Mouse (Mus musculus) c-Kit-positive CD71-negative TER-119-negative erythroid progenitor cells, embryonic 14.5 days (primary cell): ENCODE measurements at regions not wholly inside any gene's neighbourhood (a gene's known extent, or its start where the extent isn't known, plus 50 kb on each side); places are given as distances from the start of the nearest gene placed in this dataset.

Source experiments
- DNase-seq: peaks from one replicate; pipeline ENCODE4 v3.0.0-alpha.2; 2013; ENCODE audit warnings: low read depth

DNA sequence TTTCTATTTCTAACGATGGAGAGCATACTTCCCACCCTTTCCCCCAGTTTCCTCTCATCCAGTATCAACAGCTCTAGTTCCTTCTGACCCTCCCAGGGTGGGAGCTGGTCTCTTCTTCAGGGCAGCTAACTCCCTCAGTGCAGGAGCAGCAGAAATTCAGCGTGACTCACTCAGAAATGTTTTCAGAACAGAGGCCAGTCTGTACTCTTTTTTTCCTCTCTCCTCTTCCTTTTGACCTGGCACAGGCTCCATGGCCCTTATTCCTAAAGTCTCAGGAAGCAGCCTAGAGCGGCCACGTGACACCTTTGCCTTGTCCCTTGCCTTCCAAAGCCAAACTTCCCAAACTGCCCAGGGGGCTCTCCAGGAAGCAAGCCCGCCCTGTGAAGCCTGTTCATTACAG is 55.4 kb downstream of the Pja1 start:
- no peak for DNase-seq

DNA sequence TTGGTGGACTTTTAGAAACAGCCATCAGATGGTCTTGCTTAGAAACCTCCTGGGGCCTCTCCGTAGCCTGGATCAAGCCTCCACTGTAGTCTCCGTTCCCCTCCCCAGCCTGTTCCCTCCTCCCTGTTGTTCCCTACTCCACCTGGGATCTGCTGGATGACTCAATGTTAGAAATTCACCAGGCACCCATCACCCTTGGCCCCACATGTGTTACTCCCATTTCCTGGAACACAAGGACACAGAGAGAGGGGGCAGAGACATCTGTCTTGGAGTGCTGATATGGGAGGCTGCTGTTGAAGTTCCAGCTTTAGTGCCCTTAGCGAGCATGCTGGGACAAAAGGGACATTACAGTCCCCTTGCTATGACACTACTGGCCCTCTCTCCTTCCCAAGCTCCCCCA is 60.1 kb downstream of the Pja1 start:
- DNase-seq: no peak

DNA sequence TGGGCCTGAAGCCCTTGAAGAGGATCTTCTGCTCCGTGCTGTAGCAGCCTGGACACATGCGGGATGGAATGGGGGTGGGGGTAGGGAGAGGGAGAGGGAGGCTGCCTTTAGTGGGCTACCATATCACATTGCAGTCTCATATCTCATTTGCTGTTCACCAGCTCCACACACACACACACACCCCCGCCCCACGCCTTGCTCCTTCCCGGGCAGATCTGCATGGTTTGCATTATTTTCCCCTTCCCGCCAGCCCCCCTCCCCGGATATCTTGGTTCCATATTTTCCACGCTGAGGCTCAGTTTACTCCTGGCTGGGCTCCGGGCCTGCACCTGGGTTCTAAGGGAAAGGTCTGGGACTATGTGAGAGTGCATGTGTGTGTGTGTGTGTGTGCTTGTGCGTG is 61.2 kb downstream of the Pja1 start:
- DNase-seq: no peak

DNA sequence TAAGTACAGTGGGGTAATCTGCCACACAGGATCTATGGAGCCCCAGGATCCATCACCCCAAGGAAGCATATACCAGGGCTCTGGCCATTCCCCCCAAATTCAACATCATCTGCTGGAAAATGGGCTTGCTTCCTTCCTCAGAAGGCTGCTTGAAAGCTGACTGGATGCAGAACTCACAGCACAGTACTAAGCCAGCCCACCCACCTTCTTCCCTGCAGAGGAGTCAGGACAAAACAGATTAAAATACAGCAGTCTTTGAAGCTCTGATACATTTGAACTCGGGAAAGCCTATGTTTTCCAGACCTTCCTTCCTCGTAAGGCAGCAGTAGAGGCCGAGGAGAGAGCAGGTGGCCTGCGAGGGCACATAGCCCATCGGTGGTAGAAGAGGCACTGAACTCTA is 61.7 kb downstream of the Pja1 start:
- no peak for DNase-seq

DNA sequence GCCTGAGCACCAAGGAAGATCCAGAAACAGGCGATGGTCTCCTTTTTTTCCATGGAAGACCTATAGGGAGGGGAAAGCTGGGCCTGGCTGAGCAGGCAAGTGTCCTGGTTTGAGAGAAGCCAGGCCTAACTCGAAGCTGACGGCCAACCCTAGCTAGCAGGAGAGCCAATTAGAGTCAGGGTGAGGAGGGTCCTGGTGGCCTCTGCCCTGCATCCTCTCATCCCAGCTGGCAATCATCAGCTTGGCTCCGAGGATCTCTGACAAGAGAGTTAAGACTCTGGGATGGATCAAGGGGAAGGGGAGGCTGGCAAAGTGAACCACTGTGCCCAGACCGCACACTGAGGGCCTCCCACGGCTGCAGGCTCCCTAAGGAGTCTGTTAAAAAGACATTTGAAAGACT is 62.3 kb downstream of the Pja1 start:
- DNase-seq: no peak

DNA sequence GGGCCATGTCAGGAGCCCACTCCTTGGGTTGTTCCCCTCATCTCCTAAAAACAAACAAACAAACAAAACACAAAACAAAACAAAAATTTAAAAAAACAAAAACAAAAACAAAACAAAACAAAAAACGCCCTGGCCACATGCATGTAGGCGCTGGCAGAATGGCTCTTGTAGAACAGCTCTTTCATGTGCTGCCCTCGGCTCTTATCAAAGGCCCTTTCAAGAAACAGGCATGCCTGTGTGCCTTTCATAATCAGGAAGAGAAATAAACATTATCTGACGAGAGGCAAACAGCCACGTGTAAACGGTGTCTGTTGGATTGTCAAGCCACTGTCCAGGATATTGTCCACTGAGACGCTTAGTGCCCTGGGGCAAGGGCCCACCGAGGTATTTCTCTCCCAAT is 65.2 kb downstream of the Pja1 start:
- no peak for DNase-seq

DNA sequence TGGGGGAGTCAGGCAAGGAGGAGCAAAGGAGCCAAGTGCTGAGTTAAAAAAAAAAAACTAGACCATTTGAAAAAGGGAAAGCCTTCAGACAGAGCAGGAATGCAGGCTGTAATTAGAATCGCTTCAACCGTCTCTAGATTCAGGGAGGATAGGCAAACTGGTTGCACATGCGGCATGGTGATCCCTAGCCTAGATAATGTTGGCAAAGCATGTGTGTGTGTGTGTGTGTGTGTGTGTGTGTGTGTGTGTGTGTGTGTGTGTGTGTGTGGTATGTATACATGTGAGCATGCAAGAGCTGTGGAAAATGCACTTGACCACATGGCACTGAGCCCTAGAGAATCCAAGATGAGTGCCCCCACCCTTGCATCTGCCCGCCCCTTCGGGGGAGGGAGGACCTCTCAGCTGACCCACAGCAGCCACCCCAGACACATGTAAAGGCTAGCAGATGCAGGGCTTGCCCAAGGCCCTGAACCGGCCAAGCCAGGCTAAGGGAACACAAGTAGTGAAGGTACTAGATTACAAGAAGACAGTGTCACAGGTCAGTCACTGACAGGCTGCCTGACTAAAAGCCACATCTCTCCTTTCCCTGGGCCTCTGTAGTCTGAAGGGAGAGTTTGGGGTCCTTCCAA is 67.4 kb downstream of the Pja1 start:
- DNase-seq: no peak

DNA sequence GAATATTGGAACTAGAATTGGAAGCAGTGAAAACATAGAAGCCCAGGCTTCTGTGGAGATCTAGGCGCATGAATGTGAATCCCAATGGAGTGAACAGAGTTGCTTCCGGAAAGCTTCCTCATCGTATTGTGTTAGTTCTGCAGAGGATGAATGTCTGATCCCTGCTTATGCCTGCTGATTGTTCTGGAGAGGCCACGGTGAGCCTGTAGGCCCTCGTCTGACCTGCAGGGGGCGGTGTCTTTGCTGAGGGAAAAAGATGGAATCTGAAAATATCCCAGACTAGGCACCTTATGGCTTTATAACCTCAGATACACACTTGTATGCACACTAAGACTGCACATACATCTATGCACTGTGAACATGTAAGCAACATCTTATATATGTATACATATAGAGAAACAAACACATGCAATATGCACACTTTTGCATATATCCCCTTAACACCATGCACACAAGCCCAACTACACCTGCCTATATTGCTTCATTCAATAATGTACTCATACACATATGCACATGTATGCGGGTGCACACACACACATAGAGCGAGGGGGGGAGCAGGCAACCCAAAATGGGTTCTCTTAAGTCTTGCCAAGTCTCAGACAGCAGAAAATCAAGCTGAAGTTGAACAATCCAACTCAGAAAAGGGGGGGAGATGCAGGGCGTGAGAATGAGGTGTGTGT is 68.1 kb downstream of the Pja1 start:
- peak; percentile 2 for DNase-seq

DNA sequence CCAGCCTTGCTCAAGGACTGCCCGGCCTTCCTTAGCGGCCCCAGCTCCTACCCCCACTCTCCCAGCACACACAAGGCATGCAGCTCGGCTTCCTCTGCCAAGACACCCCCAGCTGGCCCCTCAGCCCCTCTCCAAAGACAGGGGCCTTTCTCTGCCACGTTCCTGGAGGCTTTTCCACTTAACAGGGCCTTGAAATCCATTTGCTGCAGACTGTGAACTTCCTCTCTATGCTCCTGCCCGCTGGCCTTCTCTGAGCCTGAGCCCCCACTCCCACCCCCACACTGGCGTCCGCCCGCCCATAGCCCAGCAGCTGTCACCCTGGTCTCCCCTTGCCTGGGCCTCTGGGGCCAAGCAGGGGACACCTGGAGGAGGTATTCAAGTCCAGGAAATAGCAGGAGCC is 73.7 kb downstream of the Pja1 start:
- DNase-seq: no peak

DNA sequence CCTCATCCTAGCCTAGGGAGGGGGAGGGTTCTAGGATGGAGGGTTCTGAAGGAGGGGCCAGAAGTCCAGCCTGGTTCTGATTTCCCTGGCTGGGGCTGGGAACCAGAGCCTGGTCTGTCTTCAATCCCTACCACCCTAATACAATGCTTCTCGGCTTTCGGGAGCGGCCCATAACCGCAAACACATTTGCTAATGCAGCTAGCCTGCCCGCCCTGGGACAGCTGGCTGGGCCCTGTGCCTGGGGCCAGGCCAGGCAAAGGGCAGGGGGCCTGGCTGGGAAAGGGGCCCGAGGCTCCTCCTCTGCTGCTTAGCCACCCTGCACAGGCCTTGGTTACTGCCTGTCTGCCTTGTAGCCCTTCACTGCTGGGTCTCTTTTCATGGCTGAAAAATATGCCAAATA is 74.9 kb downstream of the Pja1 start:
- DNase-seq: no peak

DNA sequence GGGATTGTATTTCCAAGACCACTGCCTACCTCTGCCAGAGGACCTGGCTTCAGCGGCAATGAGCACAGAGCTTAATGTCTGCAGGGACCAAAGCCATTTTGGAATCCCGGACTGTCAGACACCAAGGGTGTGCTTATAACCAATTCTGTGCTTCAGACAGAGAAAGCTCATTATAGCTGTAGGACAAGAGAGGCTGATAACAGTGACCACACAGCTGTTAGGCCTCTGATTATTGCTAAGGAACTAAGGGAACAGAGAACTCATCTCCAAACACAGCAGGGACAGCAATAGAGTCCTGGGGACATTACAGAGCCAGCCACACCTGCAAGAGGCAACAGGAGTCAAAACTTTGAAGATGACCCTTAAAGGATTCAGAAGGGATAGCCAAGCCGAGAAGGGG is 76.0 kb downstream of the Pja1 start:
- DNase-seq: no peak

DNA sequence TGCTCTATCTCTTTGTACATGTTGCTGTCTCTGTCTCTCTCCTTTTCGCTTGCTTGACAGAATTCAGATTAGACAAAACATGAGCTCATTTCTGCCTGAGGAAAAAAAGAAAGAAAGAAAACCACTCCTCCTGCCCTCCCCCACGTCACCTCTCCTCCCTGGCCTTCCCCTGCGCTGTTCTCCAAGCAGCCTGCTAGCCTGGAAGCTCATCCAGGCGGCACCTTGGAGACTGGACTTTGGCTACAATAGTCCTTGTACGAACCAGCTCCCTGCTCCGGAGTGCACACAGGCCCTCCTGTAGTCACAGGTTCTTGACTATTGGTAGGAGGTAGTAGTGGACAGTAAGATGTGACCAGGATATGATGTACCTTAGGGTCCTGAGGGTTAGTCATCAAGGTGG is 79.4 kb downstream of the Pja1 start:
- DNase-seq: no peak

DNA sequence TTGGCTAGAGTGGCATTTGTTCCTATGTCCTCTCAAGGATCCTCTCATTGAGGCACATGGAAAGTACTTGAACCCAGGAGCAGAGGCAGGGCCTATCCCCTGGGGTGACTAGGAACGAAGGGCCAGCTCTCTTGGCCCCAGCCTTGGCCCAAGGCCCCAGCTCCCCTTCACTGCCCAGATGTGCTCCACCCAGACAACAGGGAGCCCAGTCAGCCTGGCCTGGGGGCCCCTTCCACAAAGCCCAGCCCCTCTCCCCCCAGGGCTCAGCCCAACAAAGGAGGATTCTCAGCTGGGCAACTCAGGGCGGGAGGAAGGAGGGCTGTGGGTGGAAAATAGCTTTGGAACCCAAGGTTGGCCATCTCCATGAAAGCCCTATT is 80.6 kb downstream of the Pja1 start:
- no peak for DNase-seq

DNA sequence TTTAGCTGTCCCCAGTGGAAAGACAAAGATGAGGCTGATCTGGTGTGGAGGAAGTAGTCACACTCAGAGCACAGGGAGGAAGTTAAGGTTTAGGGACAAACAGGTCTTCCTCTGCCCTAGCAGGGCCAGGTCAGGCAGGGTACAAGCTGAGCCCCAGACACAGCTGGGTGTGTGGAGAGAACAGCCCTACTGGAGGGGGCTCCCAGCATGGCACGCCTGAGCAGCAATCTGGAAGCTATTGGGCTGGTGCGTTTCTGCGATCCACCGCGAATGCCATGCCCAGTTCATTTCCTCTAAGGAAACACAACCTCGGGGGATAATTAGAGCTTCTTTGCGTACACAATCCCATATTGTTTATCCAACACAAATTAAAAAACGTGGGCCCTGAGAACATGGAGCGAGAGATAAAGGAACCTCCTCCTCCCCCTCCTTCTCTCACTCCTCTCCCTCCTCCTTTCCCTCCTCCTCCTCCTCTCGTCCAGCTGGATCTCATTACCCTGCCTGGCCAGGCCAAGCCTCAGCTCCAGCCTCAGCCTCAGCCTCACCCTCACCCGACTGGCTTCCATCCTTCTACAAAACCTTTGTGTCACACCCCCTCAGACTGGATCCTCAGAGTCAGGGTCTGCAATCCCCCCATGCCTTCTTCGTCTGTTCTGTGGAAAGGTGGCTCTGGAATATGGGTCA is 81.2 kb downstream of the Pja1 start:
- no peak for DNase-seq

DNA sequence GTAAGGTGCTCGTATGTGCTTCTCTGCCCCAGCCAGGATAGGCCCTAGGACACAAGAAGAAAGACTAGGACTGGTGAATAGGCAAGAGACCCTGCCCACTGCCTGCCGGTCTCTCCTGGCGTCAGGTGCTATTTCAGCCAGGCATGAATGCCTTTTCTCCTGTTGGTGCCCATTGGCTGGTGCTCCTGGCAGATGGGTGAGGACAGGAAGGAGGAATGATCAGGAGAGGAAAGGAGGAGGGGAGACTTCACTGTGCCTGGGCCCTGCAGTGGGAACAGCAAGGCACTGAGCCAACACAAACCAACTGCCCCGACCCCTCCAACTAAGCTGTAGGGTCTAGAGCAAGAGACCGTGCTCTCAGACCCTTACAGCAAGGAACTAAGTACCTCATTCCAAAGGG is 100.4 kb downstream of the Pja1 start:
- DNase-seq: no peak

DNA sequence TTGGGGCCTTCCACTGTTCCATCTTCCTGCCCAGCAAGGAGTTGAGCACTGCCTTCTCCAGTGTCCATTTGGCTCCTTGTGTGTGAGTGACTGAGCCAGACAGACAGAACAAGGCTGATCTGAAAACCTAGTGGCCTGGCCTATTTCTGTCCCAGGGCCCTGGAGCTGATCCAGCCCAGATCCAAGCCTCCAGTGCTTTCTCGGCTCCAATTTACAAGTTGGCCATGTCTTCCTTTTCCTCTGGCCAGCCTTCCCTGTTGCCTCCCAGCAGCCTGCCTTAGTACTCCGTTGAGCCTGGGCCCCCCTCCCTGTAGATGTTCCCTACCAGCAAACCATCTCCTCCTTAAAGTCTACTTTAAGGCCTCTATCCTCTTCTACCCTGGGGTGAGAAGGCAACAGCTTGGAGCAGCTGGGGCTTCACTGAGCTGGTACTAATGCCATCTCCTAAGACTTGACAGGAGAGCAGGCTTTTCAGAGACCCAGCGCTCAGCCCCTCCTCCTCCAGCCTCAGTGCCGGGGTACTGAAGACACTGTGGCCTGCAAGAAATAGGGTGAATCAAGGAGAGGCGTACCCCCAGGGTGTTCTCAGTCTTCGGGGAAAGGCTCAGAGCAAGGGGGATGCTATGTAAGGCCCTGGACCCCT is 101.7 kb downstream of the Pja1 start:
- no peak for DNase-seq

DNA sequence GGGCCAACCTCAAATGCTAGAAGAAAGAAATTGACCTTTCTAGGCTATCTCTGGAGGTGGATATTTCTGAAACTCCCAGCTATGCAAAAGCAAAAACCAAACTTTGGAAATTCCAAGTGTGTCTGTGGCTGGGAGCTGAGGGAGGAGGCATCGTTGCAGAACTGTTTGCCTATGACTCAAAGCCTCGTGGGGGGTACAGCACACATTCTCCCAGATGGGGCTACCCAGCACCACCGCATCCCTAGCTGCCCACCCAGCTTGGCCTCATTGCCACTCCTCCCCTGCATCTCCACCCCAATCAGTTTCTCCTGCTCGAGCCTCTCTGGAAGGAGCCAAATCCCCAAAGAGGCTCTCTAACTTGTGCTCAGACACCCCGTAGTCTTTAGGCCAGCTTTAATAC is 107.0 kb downstream of the Pja1 start:
- DNase-seq: no peak

DNA sequence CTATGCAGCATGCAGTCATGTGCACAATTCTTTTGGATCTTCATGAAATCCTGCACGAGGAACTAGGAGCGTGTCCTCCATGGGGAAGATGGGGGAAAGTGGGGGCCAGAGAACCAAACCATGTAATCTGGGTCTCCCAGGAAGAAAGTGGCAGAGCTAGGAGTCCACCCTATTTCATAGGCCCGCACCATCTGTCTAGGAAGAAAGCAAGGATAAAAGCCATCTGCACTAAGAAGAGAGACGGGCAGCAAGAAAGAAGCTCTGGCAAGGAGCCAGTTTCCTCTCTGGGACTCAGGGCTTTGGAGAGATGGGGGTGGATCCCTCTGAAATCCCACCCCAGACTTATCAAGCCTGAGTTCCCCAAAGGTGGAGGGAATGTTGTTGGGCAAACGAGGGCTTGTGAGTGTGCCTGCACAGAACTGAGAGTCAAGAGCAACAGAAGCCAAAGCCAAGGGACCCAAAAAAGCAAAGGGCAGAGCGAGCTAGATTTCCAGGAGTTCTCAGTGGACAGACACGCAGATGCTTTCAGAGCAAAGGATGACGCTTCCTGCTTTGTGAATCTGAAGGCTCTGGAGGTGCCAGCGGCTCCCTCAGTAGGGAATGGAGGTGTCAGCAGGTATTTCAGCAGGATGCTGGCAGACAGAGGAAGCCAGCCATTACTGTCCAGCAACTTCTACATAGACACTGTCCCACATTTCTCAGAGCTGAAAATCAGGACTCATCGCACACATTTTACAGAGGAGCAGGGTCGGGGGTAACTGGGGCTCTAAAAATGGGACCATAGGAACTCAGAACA is 110.8 kb downstream of the Pja1 start:
- DNase-seq: no peak

DNA sequence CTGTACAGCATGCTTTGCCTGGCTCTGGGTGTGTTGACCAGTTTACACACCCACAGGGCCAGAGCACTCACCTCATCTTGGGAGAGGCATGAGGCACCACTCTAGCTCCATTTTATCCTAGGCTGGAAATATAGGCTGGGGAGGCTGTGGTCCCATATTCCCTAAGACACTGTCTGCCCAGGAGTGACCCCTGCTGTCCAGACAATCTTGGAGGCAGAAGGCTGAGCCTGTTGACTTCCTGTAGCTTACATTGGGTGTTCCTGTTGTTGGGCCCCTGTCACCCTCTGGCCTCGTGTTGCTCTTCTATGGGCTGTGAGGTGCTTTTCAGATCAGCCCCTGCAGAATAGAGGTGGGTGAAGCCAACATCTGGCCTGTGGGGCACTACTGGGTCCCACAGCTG is 112.3 kb downstream of the Pja1 start:
- no peak for DNase-seq

DNA sequence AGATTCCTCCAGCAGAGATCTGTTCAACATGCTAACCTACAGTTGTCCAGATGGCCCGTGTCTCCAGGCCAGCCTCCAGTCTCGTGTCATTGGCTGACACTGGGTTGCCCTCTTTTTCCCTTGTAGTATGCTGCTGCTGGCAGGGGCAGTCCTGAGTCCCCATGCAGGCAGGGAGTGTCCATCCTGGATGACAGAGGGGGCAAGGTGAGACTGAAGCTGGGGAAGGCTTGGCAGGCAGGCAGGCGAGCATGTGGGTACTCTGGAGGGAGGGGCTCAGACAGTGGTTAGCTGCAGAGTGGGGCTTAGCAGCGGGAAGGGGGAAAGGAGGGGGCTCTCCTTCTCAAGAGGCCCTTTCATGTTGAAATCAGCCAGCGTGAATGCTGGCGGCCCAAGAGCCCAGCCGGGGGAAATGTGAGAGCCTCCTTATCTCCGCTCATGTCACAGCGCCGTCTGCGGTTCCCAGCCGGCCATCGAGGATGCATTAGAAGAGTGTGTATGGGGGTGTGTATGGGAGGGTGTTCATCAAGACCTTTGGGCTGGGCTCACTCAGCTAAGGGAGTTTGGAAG is 112.9 kb downstream of the Pja1 start:
- DNase-seq: no peak

DNA sequence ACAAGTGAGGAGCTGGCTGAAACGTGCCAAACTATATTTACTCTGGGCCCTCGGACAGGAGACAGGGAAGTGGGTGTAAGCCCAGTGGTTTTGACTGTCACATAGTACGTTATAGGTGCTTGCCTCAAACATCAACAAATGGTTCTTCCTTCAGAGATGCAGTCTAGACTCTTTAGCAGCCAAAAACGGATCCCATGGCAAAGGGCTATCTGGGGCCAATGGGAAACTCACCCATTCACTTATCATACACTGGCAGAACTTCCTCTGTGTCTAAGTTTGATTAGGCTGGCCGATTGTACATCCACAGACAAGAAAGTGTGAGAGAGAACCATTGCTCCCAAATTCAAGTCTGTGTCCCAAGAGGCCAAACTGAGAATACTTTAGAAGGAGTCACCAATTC is 115.9 kb downstream of the Pja1 start:
- no peak for DNase-seq

DNA sequence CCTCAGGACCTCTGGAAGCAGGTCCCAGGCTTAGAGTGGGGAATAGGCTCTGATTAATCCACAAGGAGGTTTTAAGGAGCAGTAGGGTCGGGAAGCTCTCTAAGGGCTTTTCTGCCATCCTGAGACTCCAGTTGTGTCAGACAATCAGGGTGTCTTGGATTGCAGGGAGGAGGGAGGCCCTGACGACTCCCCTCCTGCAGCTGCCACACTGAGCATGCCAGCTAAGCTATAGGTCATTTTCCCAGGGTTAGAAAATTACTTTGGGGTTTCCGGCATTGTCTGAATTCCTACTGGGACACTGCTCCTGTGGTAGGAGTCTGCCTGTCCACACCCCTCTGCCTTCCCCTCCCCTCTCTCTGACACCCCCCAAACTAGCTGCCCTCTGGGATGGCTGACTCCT is 120.8 kb downstream of the Pja1 start:
- DNase-seq: no peak
